Mouse (Mus musculus): ENCODE results near the gene Aip.

GRCm38 (mm10) chr19:4072706-4073424 is 52.8 kb downstream of the Aip start:
- TF ChIP-seq CTCF (IDR thresholded peaks at IDR 0.05; ENCODE audit: low read depth), result no peak
- TF ChIP-seq EP300 (IDR thresholded peaks at IDR 0.05; ENCODE audit: low read depth), result no peak

Data from liver, postnatal 0 days (tissue).